Mouse (Mus musculus) lung, adult 2 months (tissue): ENCODE data around the gene Inip.

Experiments used
- CTCF ChIP-seq: fragments of 200-500 bp; IDR thresholded peaks from 2 replicates; pipeline ENCODE4 v1.5.1; 2011; ENCODE audit warnings: mild to moderate bottlenecking, low read length, control low read depth; ENCODE audit not compliant: insufficient read depth
- POLR2A ChIP-seq: fragments of 200-500 bp; IDR thresholded peaks from 2 replicates; pipeline ENCODE4 v1.6.1; 2011; ENCODE audit warnings: low read depth, mild to moderate bottlenecking, control low read depth, low read length, borderline replicate concordance; ENCODE audit errors: extremely low read depth

DNA sequence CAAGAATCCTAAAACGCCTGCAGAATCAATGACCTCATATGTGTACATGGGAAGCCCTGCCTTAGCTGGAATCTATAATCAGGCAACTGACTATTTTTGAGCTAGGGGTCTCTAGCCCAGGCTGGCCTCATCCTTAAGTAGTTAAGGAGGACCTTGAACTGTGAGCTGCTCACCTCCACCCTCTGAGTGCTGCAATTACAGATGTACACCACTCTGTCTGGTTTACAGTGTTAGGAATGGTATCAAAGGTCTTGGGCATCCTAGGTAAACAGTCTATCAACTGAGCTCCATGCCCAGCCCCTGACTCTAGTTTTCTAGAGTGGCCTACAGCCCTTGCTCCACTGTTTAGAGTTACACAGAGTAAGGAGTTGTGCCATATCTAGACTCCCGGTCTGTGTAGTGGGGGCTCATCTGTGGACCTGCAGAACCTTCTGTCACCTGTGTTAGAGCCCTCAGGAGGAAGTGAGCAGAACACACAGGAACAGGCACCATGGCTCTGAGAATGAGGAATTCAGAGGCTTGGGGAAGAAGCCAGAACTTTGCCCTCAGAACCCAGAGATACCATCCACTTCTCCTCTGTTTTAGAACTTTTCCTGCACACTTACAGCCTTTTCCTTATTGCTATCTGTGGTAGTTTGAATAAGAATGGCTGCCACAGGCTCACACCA, 5.5 kb downstream of the Inip start:
- no peak for TF ChIP-seq CTCF
- TF ChIP-seq POLR2A: no peak
